Mouse (Mus musculus): ENCODE results near the gene Nol12.

GRCm38 (mm10) chr15:78900585-78901421 lies 33.9 kb upstream of the Nol12 start:
- TF ChIP-seq CTCF (IDR thresholded peaks at IDR 0.05; ENCODE audit: insufficient read depth, low read depth, low read length) (no peak), POLR2A (IDR thresholded peaks at IDR 0.05; ENCODE audit: insufficient read depth, low read depth, low read length) (no peak)
